Mouse (Mus musculus): ENCODE results near the gene Lnp1.
"Not testable (repeated sequence)": the region's sequence is repeated elsewhere in the genome, so short reads cannot be mapped to it uniquely, and the experiment has no call there.

The Lnp1 gene

DNA sequence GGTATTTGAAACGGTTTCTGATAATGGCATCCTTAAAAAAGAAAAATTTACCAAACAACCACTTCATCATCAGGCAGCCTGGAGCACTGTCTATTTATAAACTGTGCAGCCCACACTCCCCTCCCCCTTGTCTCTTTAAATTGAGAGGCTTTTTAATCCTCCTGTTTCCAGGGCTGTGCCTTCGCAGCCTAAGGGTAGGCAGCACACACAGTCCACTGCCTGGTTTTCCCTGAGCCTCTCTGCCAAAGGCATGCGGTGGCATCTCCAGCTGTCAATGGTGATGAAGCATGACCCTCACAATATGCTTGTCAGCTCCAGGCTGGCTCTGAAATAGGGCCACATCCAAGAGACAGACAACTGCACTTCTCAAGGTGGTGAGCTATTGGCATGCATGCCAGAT, at the start of gene Lnp1:
TSS of gene Lnp1 (minus strand) at position 39 of the 400 bp plus-strand sequence.
- CTCF ChIA-PET = no interaction called here

DNA sequence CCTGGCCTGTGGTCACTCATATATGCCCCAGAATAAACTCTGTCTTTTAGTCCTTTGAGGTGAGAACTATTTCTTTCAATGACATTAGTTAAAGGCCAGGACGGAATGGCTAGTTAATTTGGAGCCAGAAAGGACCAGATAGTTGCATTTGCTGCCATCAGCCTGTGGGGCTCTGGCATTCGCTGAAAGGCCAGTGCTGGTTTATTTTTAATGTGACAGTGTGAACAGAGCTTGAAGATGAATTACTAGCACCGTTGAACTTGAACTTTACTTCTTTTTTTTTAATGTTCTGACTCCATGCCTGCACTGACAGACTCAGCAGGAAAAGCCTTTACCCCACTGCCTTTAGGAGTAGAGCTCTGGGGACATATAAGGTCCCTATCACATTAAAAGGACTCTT, 46.8 kb upstream of the Lnp1 start:
- CTCF ChIA-PET = no interaction called here

DNA sequence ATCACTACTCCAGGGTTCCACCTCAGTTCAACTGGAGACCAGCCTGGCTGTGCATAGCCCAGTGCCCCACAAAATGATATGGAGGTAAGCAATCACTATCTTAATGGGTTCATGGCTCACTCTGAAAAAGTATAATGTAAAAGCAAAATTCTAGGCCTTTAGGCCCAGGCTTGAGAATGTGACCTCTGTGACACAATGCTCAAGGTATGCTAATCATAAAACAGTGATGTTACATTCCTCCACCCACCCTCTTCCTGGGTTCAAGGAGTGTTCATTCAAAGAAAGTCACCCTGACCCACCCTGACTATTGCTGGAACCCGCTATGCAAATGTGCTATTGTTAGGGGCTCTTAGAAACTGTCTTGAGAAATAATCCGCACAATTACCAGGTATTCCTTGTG, 30.4 kb upstream of the Lnp1 start:
- CTCF ChIA-PET = not testable (repeated sequence)

DNA sequence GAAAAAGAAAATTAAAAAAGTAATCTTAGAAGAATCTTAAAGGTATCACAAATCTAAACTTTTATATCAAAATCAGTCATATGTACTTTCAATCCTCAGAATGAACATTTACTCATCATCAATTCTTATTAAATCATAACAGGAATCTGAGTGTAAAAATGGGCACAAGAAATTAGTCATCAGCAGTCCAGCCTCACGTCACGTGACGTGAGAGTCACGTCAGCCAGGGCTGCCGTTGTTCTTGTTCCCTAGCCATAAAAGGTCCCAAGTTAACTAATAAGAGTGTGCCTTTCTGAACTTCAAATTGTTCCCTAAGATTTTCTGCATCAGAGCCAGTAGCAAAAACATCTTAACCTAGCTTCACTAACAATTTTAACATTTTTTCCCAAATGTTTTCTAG, 21.2 kb upstream of the Lnp1 start:
- CTCF ChIA-PET = no interaction called here

DNA sequence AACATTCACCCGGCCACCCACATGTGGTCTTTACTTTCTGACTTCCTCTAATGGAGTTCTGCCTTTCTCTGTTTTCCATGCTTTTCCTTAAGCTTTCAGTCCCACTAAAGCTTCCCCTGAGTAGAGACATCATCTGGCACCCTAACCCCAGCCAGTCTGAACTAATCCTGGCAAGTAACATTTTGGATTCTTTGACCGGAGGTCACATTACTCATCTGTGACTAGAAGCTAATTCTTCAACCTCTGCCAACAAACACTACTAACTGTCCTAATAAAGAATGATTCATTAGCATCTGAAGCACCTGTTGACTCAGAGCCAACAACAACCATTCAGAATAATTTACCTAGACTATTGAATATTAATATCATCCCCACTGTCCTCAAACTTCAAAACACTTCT, 14.5 kb upstream of the Lnp1 start:
- CTCF ChIA-PET = no interaction called here

DNA sequence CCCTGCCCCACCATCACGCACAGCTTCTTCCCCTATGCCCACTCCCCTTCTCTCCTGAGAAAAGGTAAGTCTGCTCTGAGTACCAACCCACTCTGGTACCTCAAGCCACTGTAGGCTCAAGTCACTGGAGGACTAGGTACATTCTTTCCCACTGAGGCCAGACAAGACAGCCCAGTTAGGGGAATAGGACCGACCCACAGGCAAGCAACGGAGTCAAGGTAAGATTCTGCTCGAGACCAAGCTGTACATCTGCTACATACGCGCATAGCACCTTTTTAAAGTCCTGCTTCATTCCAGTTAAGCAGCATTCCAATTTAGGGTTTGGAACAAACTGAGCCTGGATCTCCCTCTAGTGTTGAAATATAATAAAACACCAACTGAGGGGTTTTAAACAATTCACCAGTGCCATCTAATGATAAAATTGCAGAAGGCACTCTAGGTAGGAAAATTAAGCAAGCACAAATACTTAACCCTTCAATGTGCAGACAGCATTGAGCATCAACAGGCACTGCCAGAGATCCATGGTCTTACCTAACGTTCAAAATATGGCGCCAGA, 7.7 kb downstream of the Lnp1 start:
- CTCF ChIA-PET = no interaction called here

DNA sequence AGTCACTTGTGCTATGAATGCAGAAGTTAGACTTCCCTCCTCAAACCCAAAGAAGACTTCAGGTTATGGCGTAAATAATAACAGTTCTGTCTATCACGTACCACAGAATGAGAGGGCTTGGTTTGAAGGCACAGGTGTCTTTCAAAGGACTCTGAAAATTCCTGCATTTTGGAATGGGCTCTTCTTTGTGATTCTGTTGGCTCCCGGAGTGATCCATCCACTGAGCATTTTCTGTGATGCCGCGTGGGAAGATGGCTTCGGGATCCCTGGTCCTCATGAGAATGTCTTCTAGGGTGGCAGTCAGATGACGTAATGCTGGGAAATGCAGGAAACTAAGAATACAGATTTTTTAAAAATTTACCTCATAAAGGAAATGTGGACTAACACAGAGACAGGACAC, 10.6 kb downstream of the Lnp1 start:
- CTCF ChIA-PET = no interaction called here

DNA sequence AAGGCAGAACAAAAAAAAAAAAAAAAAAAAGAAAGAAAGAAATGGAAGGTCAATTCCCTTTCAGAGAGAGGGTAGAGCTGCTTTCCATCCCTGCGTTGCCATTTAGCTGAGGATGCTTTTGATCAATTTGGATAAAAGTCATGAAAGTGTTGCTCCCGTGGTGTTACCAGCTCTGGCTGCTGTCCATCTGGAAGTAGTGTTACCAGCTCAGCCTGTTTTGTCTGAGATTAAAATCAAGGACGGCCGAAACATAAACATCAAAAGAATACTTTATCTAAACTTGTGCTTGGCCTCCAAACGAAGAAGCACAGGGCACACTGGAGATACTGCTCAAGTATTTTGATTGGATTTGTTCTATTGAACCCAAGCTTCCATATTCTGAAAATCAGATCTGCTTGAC, 18.9 kb downstream of the Lnp1 start:
- CTCF ChIA-PET = no interaction called here

DNA sequence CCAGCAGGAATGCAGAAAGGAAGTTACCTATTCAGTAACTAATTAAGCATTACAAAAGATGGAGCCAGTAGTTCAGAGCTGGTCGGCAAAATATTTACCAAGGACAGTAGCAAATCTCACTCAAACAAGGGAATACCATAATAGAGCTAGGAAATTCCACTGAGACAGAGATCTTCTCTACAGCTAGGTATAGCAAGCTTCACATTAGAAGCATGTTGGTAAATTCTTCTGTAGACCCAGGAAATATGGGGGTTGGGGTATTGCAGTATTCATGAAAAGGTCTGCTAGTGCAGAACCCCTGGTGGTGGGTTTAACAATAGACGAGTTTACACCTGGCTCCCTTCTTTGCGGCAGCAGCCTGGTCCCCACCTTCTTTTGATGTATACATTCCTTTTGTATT, 25.7 kb downstream of the Lnp1 start:
- CTCF ChIA-PET = not testable (repeated sequence)

DNA sequence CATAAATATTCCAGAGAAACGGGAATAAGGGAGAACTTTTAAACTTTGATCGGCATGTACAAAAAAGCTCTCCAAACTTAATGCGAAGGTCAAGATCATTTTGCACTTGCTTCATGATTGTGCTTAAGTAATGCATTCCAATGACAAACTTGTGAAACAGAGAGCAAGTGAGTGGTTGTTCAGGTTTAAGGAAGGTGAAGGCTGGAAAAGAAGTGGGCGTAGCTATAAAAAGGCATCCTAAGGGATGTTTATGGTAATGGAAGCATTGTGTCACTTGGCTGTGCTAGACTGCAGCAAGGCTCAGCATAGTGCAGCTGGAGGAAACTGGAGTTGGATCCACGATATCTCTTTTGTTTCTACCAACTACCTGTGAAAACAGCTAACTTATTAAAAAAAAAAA, 36.3 kb downstream of the Lnp1 start:
- CTCF ChIA-PET = no interaction called here

DNA sequence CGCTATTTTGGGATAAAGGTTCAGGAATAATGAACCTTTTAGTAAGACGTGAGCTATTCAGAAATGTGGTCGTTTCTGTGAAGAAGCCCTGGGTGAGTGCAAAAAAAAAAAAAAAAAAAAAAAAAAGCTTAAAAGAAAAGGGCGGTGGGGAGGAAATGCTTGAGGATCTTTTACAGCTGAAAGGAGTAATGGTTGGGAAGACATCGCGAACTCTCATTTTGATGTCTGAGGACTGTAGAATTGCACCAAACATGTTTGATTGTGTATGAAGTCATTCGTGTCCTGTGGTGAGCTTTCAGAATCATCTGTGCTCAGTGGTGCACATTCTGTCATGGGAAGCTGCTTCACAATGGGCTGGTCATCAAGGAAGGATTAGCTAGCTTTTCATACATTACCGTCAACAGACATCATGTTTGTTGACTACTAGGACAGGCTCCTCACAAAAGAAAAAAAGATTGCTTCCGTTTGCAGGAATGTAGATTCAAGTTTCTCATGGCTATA, 41.2 kb downstream of the Lnp1 start:
- CTCF ChIA-PET = interaction anchor here (0.7 kb wide), 1 partner anchor 1417 kb away, joined by 17 read pairs; no protein-coding TSS in a partner anchor

DNA sequence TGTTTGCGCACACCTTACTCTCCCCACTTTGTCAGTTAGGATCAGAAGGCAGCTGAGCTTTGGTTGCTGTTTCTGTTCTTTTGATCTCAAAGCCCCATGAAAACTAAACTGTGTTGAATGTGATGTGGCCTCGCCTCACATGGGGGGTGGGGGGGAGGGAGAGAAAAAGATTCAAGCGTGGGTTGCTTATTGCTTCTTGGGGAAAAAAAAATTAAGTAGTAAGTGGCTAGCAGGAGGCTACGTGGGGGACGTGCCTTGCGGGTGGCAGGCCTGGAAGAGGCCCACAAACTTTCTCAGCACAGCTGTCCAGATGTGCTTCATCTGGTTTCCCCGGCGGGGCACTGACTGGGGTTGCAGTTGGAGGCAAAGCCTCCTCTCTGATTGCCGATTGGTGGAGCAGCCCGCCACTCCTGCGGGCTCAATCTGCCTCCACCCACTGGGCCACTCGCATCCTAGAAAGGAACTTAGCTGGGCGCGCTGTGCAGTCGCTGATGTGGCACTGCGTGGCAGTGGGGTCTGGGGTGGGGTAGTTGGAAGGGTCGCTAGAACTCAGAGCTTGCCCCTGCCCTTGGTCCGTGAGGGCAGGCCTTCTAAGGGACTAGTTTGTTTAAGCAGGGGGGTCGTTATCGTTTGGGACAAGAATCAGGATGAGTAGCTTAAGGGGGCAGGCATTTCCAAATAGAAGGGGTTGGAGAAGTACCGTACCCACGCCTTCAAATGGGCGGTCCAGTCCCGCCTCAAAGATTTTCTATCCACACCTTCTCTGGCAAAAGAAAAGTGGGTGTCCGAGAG, 41.8 kb downstream of the Lnp1 start, which contains the start of gene Tmem45a:
TSS of gene Tmem45a (minus strand) at position 343 of the 792 bp plus-strand sequence.
- CTCF ChIA-PET = no interaction called here

DNA sequence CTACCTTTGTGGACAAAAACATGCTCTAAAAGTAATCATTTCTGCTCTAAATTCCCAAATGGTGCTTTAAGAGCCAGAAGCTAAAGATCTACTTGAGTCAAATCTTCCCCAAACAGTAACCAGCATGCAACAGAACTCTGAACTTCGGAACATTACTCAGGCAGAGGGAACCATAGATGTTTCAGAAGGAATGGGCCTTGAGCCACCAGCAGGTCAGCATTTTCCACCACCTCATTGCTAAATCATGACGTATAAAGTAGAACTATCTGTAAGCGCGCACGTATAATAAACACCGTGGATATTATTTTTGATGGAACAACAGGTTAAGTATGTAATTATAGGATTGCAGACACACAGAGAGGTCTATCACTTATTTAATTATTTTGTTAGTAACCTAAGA, 43.0 kb downstream of the Lnp1 start:
- CTCF ChIA-PET = no interaction called here

DNA sequence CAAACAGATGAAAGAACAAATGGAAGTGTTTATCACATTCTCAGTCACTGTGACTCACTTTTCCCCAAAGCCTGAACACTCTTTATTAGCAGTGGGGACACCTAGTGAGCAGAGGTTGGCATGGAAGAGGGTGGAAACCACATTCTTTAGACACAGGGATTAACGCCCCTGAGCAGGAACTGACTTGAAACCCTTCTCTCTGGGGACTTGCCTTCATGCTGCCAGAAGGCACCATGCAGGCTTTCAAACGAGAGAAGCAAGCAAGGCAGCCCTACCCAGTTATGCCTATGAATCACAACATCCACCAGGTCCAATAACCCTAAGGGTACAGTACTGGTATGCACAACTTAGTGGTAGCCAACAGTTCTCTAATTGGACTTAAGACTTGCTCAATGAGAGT, 54.5 kb downstream of the Lnp1 start:
- CTCF ChIA-PET = no interaction called here

DNA sequence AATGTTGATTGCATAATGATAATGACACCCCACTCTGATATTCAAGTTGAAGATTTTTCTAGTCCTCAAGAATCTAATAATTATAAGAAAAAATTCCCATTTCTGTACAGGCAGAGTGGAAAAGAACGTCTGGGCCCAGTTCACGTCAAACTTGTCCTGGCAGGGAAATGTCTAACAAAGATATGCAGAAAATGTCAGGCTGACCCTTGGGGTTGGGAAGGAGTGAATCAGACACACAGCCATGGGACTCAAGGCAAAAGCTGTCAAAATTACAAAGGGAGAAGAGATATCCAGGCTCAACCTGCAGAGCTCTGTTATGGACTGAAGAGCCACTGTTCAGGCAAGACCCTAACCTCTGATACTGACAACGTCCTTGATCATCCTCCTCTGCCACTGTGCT, 57.4 kb downstream of the Lnp1 start:
- CTCF ChIA-PET = no interaction called here

DNA sequence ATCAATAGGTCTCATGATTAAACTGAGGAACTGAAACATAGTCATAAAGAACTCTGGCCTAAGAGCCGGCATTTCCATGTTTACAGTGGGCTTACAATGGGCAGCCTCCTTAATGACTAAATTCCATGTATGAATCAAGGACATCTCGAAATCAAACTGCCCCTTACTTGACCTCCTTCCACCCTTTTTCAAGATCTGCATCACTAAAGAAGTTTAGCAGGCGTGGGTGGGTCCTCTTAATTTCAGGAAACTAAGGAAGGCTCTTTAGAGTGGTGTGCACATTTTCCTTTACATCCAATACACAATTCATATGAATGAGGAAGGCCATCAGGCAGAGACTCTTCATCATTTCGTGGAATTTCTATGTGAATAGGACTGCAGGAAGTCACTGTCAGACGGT, 59.5 kb downstream of the Lnp1 start:
- CTCF ChIA-PET = no interaction called here

DNA sequence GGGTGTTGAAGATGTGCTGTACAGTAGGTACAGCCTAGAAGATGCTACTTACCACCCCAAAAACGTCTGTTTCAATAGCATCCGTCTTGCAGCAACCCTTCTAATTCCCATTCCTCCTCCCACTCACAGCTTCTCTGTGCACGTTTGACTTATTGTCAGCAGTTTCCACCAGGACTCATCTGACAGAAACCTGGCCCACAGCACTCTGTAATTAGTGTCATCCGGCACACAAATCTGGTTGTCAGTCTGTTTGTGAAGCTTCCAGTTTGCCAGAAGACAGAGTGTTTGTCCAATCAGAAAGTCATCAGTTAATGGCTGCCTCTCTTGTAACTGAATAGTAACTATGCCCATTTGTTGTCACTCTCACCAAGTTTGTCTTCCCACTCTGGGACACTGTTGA, 60.3 kb downstream of the Lnp1 start:
- CTCF ChIA-PET = no interaction called here

Measured in spleen, embryonic (tissue).